20 mouse cellular contexts compared by ENCODE assay signal in the genomic region with DNA sequence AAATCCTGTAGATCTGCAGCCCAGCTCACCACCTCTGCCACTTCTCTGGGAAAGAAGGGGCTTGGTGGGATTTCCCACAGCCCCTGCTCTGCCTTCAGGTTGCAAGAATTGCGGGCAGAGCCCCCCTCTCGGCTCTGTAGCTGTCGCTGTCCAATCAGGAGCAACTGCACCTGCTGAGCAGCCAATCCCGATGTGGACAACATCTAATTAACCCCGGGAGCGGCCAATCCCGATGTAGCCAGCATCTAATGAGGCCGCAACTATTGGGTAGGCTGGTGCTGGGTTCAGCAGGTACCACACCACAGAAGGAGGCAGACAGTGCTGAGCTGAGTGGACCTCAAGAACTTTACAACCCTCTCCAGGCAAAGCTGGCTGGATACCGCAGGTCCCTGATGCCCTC. TPM values are rescaled to one million over a fixed set of nuclear protein-coding genes. Genes with fewer than 3 reads are reported as not detected.
DNase-seq lines count a peak whose midpoint lies in the region; ATAC-seq and TF ChIP-seq lines count a peak whose summit lies in the region.
"Had no signal": no experiment of that assay in that cellular context is flagged by ENCODE, and none has a peak within 500 bp of the region (broad histone marks: within the 10 kb centered on the region; RNA-seq: fewer than 3 reads in every experiment).

No protein-coding gene starts in this region.

- H3K4me3 ChIP-seq in forebrain, postnatal 0 days (ENCODE audit: low read depth, low read length) = no peak overlapping the region
- H3K4me3 ChIP-seq in forebrain, embryonic 10.5 days = no peak overlapping the region
- H3K4me3 ChIP-seq in midbrain, embryonic 14.5 days (replicated peaks; ENCODE audit: low read depth, low read length) = no peak overlapping the region
- H3K4me3 ChIP-seq in midbrain, embryonic 11.5 days (ENCODE audit: low read depth, low read length) = no peak overlapping the region
- H3K4me3 ChIP-seq: erythroblast, embryonic 14.5 days had no signal

- H3K4me1 ChIP-seq in forebrain, postnatal 0 days (ENCODE audit: insufficient read depth) = no peaks in the 10 kb centered on the region
- H3K4me1 ChIP-seq in forebrain, embryonic 10.5 days = 0 out of 2 replicates have a peak, but pooled peaks cover 7% of the 10 kb centered on the region
- H3K4me1 ChIP-seq in midbrain, embryonic 14.5 days (ENCODE audit: control insufficient read depth, insufficient read depth, low read length) = no peaks in the 10 kb centered on the region
- H3K4me1 ChIP-seq in midbrain, embryonic 11.5 days (ENCODE audit: control insufficient read depth, insufficient read depth, low read length) = no peaks in the 10 kb centered on the region

- 32% methylated on average over 9 of the region's 9 CpGs for WGBS in forebrain, postnatal 0 days
- WGBS in forebrain, embryonic 10.5 days = 27% methylated on average over 9 of the region's 9 CpGs
- WGBS in midbrain, embryonic 14.5 days = 28% methylated on average over 9 of the region's 9 CpGs
- 28% methylated on average over 9 of the region's 9 CpGs for WGBS in midbrain, embryonic 11.5 days

- DNase-seq in forebrain, postnatal 0 days = no peak
- no peak for DNase-seq in forebrain, embryonic 10.5 days (ENCODE audit: extremely low spot score, low spot score)
- peak; percentile 44 for DNase-seq in midbrain, embryonic 14.5 days
- no peak for DNase-seq in midbrain, embryonic 11.5 days (ENCODE audit: low spot score, missing footprints)
- peak; percentile 83 for DNase-seq in R1 (ENCODE audit: low read depth, low spot score)
- DNase-seq in retina, postnatal 1 day = peak; percentile 53
- DNase-seq in cerebellum, adult 8-10 months = no peak
- DNase-seq: adrenal gland, postnatal 10 days; cerebellum, adult 11 months; gastrocnemius, postnatal 14 days; layer of hippocampus, adult 9-11 months; liver; lung, embryonic 14.5 days; lung, postnatal 14 days; right cerebral cortex, adult 18-20 months; spleen, adult 18-20 months had no signal

- peak; percentile 47 for ATAC-seq in forebrain, postnatal 0 days
- no peak for ATAC-seq in midbrain, embryonic 14.5 days (ENCODE audit: low FRiP score, low TSS enrichment)
- no peak for ATAC-seq in midbrain, embryonic 11.5 days (ENCODE audit: low FRiP score)
- ATAC-seq: CD4-positive, CD25-positive, alpha-beta regulatory T cell, adult 4 months; intestine, postnatal 0 days had no signal

- no peaks in the 10 kb centered on the region for H3K27me3 ChIP-seq in forebrain, postnatal 0 days (ENCODE audit: insufficient read depth, low read length)
- H3K27me3 ChIP-seq in forebrain, embryonic 10.5 days (ENCODE audit: poor library complexity, severe bottlenecking) = peaks cover 4% of the 10 kb centered on the region; the same call in 1 of the 2 replicates
- no peaks in the 10 kb centered on the region for H3K27me3 ChIP-seq in midbrain, embryonic 14.5 days (ENCODE audit: control insufficient read depth, insufficient read depth, low read length)
- no peaks in the 10 kb centered on the region for H3K27me3 ChIP-seq in midbrain, embryonic 11.5 days (ENCODE audit: control insufficient read depth, insufficient read depth, low read length)

- H3K9me3 ChIP-seq in forebrain, postnatal 0 days (ENCODE audit: low read length) = no peaks in the 10 kb centered on the region
- no peaks in the 10 kb centered on the region for H3K9me3 ChIP-seq in forebrain, embryonic 10.5 days
- H3K9me3 ChIP-seq in midbrain, embryonic 14.5 days (ENCODE audit: control insufficient read depth, low read length) = no peaks in the 10 kb centered on the region
- H3K9me3 ChIP-seq in midbrain, embryonic 11.5 days (ENCODE audit: control insufficient read depth, low read length) = no peaks in the 10 kb centered on the region

- no peak overlapping the region for H3K9ac ChIP-seq in forebrain, postnatal 0 days
- H3K9ac ChIP-seq in midbrain, embryonic 14.5 days (replicated peaks; ENCODE audit: low read length) = no peak overlapping the region
- H3K9ac ChIP-seq in midbrain, embryonic 11.5 days (ENCODE audit: low read length) = no peak overlapping the region
- H3K9ac ChIP-seq: liver, embryonic 14.5 days; lung, embryonic 14.5 days had no signal

- TF ChIP-seq CTCF in forebrain, postnatal 0 days (IDR thresholded peaks at IDR 0.05; ENCODE audit: low read depth) = no peak

- no peaks in the 10 kb centered on the region for H3K36me3 ChIP-seq in forebrain, postnatal 0 days (ENCODE audit: insufficient read depth)
- H3K36me3 ChIP-seq in forebrain, embryonic 10.5 days (replicated peaks) = no peaks in the 10 kb centered on the region
- H3K36me3 ChIP-seq in midbrain, embryonic 14.5 days (ENCODE audit: control insufficient read depth, insufficient read depth, low read length) = no peaks in the 10 kb centered on the region
- no peaks in the 10 kb centered on the region; the same call in 1 of the 2 replicates for H3K36me3 ChIP-seq in midbrain, embryonic 11.5 days (ENCODE audit: control insufficient read depth, insufficient read depth, low read length)

- H3K27ac ChIP-seq in forebrain, postnatal 0 days (ENCODE audit: low read depth, low read length) = no peak overlapping the region
- no peak overlapping the region for H3K27ac ChIP-seq in forebrain, embryonic 10.5 days
- H3K27ac ChIP-seq in midbrain, embryonic 14.5 days (replicated peaks; ENCODE audit: low read depth, low read length) = no peak overlapping the region
- no peak overlapping the region for H3K27ac ChIP-seq in midbrain, embryonic 11.5 days (ENCODE audit: low read depth, low read length)
- H3K27ac ChIP-seq: liver, embryonic 14.5 days had no signal

- no peak overlapping the region for H3K4me2 ChIP-seq in forebrain, postnatal 0 days (ENCODE audit: low read depth)
- H3K4me2 ChIP-seq in midbrain, embryonic 14.5 days (ENCODE audit: low read length) = no peak overlapping the region
- no peak overlapping the region for H3K4me2 ChIP-seq in midbrain, embryonic 11.5 days
- H3K4me2 ChIP-seq: lung, embryonic 14.5 days had no signal

RNA-seq across cellular contexts. Expression of a gene that starts 35.0 kb away (rescaled TPM):
- 5.5 and 6.5 TPM in 2 replicates for total RNA-seq in forebrain, postnatal 0 days (2014; rRNA removed)
- polyA plus RNA-seq in forebrain, postnatal 0 days (2015; fragmentation: Nextera tagmentation; extraction: Ambion mirVana) = 2.6 and 3.5 TPM in 2 replicates
- polyA plus RNA-seq in forebrain, embryonic 10.5 days (2016; fragmentation: Nextera tagmentation; extraction: Ambion mirVana) = 6.5 TPM in 2 replicates
- 5.9 and 6.0 TPM in 2 replicates for polyA plus RNA-seq in midbrain, embryonic 14.5 days (2014; fragmentation: Nextera tagmentation; extraction: Ambion mirVana)
- polyA plus RNA-seq in midbrain, embryonic 11.5 days (2014; fragmentation: Nextera tagmentation; extraction: Ambion mirVana) = 4.4 and 4.8 TPM in 2 replicates

RNA-seq across cellular contexts. Expression of a gene that starts 36.1 kb away (rescaled TPM):
- total RNA-seq in forebrain, postnatal 0 days (2014; rRNA removed) = 31.5 and 38.6 TPM in 2 replicates
- polyA plus RNA-seq in forebrain, postnatal 0 days (2015; fragmentation: Nextera tagmentation; extraction: Ambion mirVana) = 20.9 and 24.2 TPM in 2 replicates
- polyA plus RNA-seq in forebrain, embryonic 10.5 days (2016; fragmentation: Nextera tagmentation; extraction: Ambion mirVana) = 10.1 and 11.2 TPM in 2 replicates
- 23.6 and 26.9 TPM in 2 replicates for polyA plus RNA-seq in midbrain, embryonic 14.5 days (2014; fragmentation: Nextera tagmentation; extraction: Ambion mirVana)
- polyA plus RNA-seq in midbrain, embryonic 11.5 days (2014; fragmentation: Nextera tagmentation; extraction: Ambion mirVana) = 10.5 and 11.0 TPM in 2 replicates

Comparison
In these comparisons a context has a peak if more than half of its experiments do, and no peak if none do; other contexts are left out.
1. DNase-seq: peak in midbrain, embryonic 14.5 days (single experiment), R1 (single experiment) and retina, postnatal 1 day (single experiment); none in forebrain, postnatal 0 days (single experiment), forebrain, embryonic 10.5 days (single experiment), midbrain, embryonic 11.5 days (single experiment) and cerebellum, adult 8-10 months (single experiment).